Mouse (Mus musculus) kidney, postnatal 0 days (tissue): ENCODE results near the gene Brwd3. TPM values are rescaled to one million over a fixed set of nuclear protein-coding genes. Genes with fewer than 3 reads are reported as not detected.

Source experiments
- ATAC-seq: fragments of 200-750 bp; cut with Nextera tagmentation; replicated peaks from 2 replicates; pipeline ENCODE4 v1.8.0; 2017; ENCODE audit warnings: low read depth, moderate number of reproducible peaks, moderate TSS enrichment, moderate library complexity; ENCODE audit not compliant: low FRiP score
- DNase-seq: peaks from one replicate; pipeline ENCODE4 v3.0.0-alpha.2; 2016; ENCODE audit warnings: low spot score
- H3K27ac ChIP-seq: fragments of 300-500 bp; sonication (generic); 2 replicates; pipeline ENCODE4 v1.5.1; 2014; ENCODE audit warnings: mild to moderate bottlenecking
- H3K27me3 ChIP-seq: fragments of 300-500 bp; sonication (generic); 2 replicates; pipeline ENCODE4 v1.6.1; 2014; ENCODE audit warnings: low read length, mixed read lengths; ENCODE audit not compliant: insufficient read depth
- H3K36me3 ChIP-seq: fragments of 300-500 bp; sonication (generic); 2 replicates; pipeline ENCODE4 v1.6.1; 2014; ENCODE audit warnings: low read length, mixed read lengths; ENCODE audit not compliant: insufficient read depth
- H3K4me1 ChIP-seq: fragments of 300-500 bp; sonication (generic); replicated peaks from 2 replicates; pipeline ENCODE4 v1.6.1; 2014; ENCODE audit warnings: antibody characterized with exemption, low read length, mixed read lengths; ENCODE audit not compliant: insufficient read depth
- H3K4me2 ChIP-seq: fragments of 300-500 bp; sonication (generic); 2 replicates; pipeline ENCODE4 v1.6.1; 2014; ENCODE audit warnings: mild to moderate bottlenecking, low read length, moderate library complexity, mixed read lengths
- H3K4me3 ChIP-seq: fragments of 300-500 bp; sonication (generic); replicated peaks from 2 replicates; pipeline ENCODE4 v1.5.1; 2014; ENCODE audit warnings: low read depth, low read length
- H3K9ac ChIP-seq: fragments of 300-500 bp; sonication (generic); 2 replicates; pipeline ENCODE4 v1.6.1; 2014; ENCODE audit warnings: low read depth, low read length
- H3K9me3 ChIP-seq: fragments of 300-500 bp; sonication (generic); replicated peaks from 2 replicates; pipeline ENCODE4 v1.6.1; 2016; ENCODE audit warnings: low read length, inconsistent platforms, mixed read lengths
- CTCF ChIP-seq: IDR thresholded peaks from 2 replicates; pipeline ENCODE4 v1.5.1; 2016; ENCODE audit warnings: antibody characterized with exemption, low read depth, mild to moderate bottlenecking, moderate library complexity
- WGBS: fragments of 180-500 bp; shearing (Covaris S2); extraction: QIAGEN DNeasy Blood & Tissue Kit; methylation state at CpG from one replicate; pipeline ENCODE4 v1.1.7; 2014; 5-methylcytosine and 5-hydroxymethylcytosine counted together
- polyA plus RNA-seq: library from polyadenylated mRNA; unstranded; fragments of >200 nt; fragmentation: Nextera tagmentation; extraction: Ambion mirVana; gene quantifications from 2 replicates; pipeline ENCODE4 v1.2.1, GENCODE M21; 2015

Gene Brwd3
- 1.9 and 2.0 TPM in 2 replicates for polyA plus RNA-seq

- peak; percentile 94 for DNase-seq
- no peaks in the 10 kb centered on the region for H3K36me3 ChIP-seq
- no peaks in the 10 kb centered on the region for H3K4me1 ChIP-seq
- H3K9ac ChIP-seq = peak within 1 kb of the TSS; percentile 65
- peak within 1 kb of the TSS; percentile 55 for H3K4me3 ChIP-seq
- ATAC-seq = peak; percentile 96
- no peaks in the 10 kb centered on the region for H3K27me3 ChIP-seq
- peak within 1 kb of the TSS; percentile 84 for H3K27ac ChIP-seq
- WGBS = 26% methylated on average over 35 of the region's 39 CpGs
- peak; percentile 54 for TF ChIP-seq CTCF
- H3K4me2 ChIP-seq = peak within 1 kb of the TSS; percentile 58
- no peaks in the 10 kb centered on the region for H3K9me3 ChIP-seq
These were observed at the start of gene Brwd3 for GRCm38 (mm10) chrX:108834090-108834774. Gene Brwd3 (minus strand): TSS chrX:108834372.

- peak; percentile 9 for DNase-seq
- ATAC-seq = no peak
- H3K4me3 ChIP-seq = no peak overlapping the region
- TF ChIP-seq CTCF = peak; percentile 34; the same call in 1 of the 2 replicates
- no peak overlapping the region for H3K27ac ChIP-seq
- 75% methylated on average over 4 of the region's 4 CpGs for WGBS
- no peaks in the 10 kb centered on the region for H3K27me3 ChIP-seq
- no peak overlapping the region for H3K4me2 ChIP-seq
- H3K9ac ChIP-seq = no peak overlapping the region
- no peaks in the 10 kb centered on the region for H3K9me3 ChIP-seq
- no peaks in the 10 kb centered on the region for H3K36me3 ChIP-seq
- no peaks in the 10 kb centered on the region for H3K4me1 ChIP-seq
These were observed 28.5 kb upstream of the Brwd3 start for GRCm38 (mm10) chrX:108862632-108863031.

- TF ChIP-seq CTCF = no peak
These were observed 8.5 kb upstream of the Brwd3 start for GRCm38 (mm10) chrX:108842705-108843104.

GRCm38 (mm10) chrX:108836416-108836815, 2.2 kb upstream of the Brwd3 start:
- no peak for ATAC-seq
- no peaks in the 10 kb centered on the region for H3K27me3 ChIP-seq
- no peak overlapping the region for H3K27ac ChIP-seq
- H3K36me3 ChIP-seq = no peaks in the 10 kb centered on the region
- H3K4me2 ChIP-seq = no peak overlapping the region
- no peak for TF ChIP-seq CTCF
- no peaks in the 10 kb centered on the region for H3K9me3 ChIP-seq
- no peak overlapping the region for H3K9ac ChIP-seq
- H3K4me3 ChIP-seq = no peak overlapping the region
- no peak for DNase-seq
- 87% methylated on average over 2 of the region's 2 CpGs for WGBS
- no peaks in the 10 kb centered on the region for H3K4me1 ChIP-seq

More at GRCm38 (mm10) chrX:108842705-108843104, 8.5 kb upstream of the Brwd3 start:
- Histone ChIP-seq H3K4me1 (no peaks in the 10 kb centered on the region), H3K4me3 (no peak overlapping the region), H3K9ac (no peak overlapping the region), H3K9me3 (no peaks in the 10 kb centered on the region), H3K27ac (no peak overlapping the region), H3K27me3 (no peaks in the 10 kb centered on the region), H3K4me2 (no peak overlapping the region), H3K36me3 (no peaks in the 10 kb centered on the region)
- DNase-seq (no peak), ATAC-seq (no peak)
- 92% methylated on average over 2 of the region's 2 CpGs for WGBS

GRCm38 (mm10) chrX:108835233-108835632, 1.1 kb upstream of the Brwd3 start:
- H3K4me1 ChIP-seq = no peaks in the 10 kb centered on the region
- no peak for TF ChIP-seq CTCF
- H3K36me3 ChIP-seq = no peaks in the 10 kb centered on the region
- H3K9me3 ChIP-seq = no peaks in the 10 kb centered on the region
- H3K4me2 ChIP-seq = peak overlapping the region; percentile 50
- H3K9ac ChIP-seq = no peak overlapping the region
- no peak overlapping the region for H3K27ac ChIP-seq
- 65% methylated on average over 5 of the region's 5 CpGs for WGBS
- ATAC-seq (no peak), DNase-seq (no peak)
- H3K27me3 ChIP-seq = no peaks in the 10 kb centered on the region
- peak overlapping the region; percentile 39 for H3K4me3 ChIP-seq

- peak overlapping the region; percentile 55 for H3K4me3 ChIP-seq
- no peaks in the 10 kb centered on the region for H3K4me1 ChIP-seq
- no peaks in the 10 kb centered on the region for H3K36me3 ChIP-seq
- 36% methylated on average over 20 of the region's 21 CpGs for WGBS
- DNase-seq (peak; percentile 15), ATAC-seq (peak; percentile 19; the same call in 1 of the 2 replicates)
- peak overlapping the region; percentile 58 for H3K4me2 ChIP-seq
- peak overlapping the region; percentile 84 for H3K27ac ChIP-seq
- no peak for TF ChIP-seq CTCF
- H3K9ac ChIP-seq = peak overlapping the region; percentile 65
- H3K27me3 ChIP-seq = no peaks in the 10 kb centered on the region
- H3K9me3 ChIP-seq = no peaks in the 10 kb centered on the region
These were observed 671 bp downstream of the Brwd3 start for GRCm38 (mm10) chrX:108833381-108834020.
